Mouse (Mus musculus) urinary bladder, adult 18-20 months (tissue): ENCODE results near the gene Hpdl.
"Not testable (repeated sequence)": the region's sequence is repeated elsewhere in the genome, so short reads cannot be mapped to it uniquely, and the experiment has no call there.

Experiments used
- DNase-seq, 2 experiments: peaks; one replicate each; pipeline ENCODE4 v3.0.0; 2022; ENCODE audit warnings: low spot score in 2 of 2, mixed read lengths in 2 of 2

Gene Hpdl

GRCm38 (mm10) chr4:116821694-116822016 is at the start of gene Hpdl:
Gene Hpdl (minus strand): TSS chr4:116821707.
- DNase-seq, result no peak

- DNase-seq, result no peak
Observed at GRCm38 (mm10) chr4:116869898-116870297, 48.4 kb upstream of the Hpdl start.

GRCm38 (mm10) chr4:116862023-116862422 is 40.5 kb upstream of the Hpdl start:
- no peak for DNase-seq

- no peak for DNase-seq
Observed at GRCm38 (mm10) chr4:116859711-116860110, 38.2 kb upstream of the Hpdl start.

GRCm38 (mm10) chr4:116857203-116857602 is 35.7 kb upstream of the Hpdl start:
- no peak for DNase-seq

- DNase-seq, result no peak
Observed at GRCm38 (mm10) chr4:116854286-116854685, 32.8 kb upstream of the Hpdl start.

- DNase-seq, result no peak
Observed at GRCm38 (mm10) chr4:116849901-116850300, 28.4 kb upstream of the Hpdl start.

- no peak for DNase-seq
Observed at GRCm38 (mm10) chr4:116844324-116844723, 22.8 kb upstream of the Hpdl start.

- no peak for DNase-seq
Observed at GRCm38 (mm10) chr4:116840841-116841240, 19.3 kb upstream of the Hpdl start.

GRCm38 (mm10) chr4:116840096-116840495 is 18.6 kb upstream of the Hpdl start:
- DNase-seq, result not testable (repeated sequence)

- DNase-seq, result no peak
Observed at GRCm38 (mm10) chr4:116838999-116839398, 17.5 kb upstream of the Hpdl start.

- DNase-seq, result no peak
Observed at GRCm38 (mm10) chr4:116830070-116830368, 8.5 kb upstream of the Hpdl start.

GRCm38 (mm10) chr4:116829364-116830069 is 8.0 kb upstream of the Hpdl start:
- no peak for DNase-seq

GRCm38 (mm10) chr4:116827819-116828218 is 6.3 kb upstream of the Hpdl start:
- DNase-seq, result no peak

- peak; percentile 58 to 60 for DNase-seq
Observed at GRCm38 (mm10) chr4:116824541-116825004, 3.1 kb upstream of the Hpdl start.

- DNase-seq, result peak; percentile 60 to 82
Observed at GRCm38 (mm10) chr4:116820902-116821693, 409 bp downstream of the Hpdl start.

- DNase-seq, result no peak
Observed at GRCm38 (mm10) chr4:116819968-116820901, 1.3 kb downstream of the Hpdl start.

GRCm38 (mm10) chr4:116817486-116817885 is 4.0 kb downstream of the Hpdl start:
- DNase-seq, result no peak

GRCm38 (mm10) chr4:116815276-116815675 is 6.2 kb downstream of the Hpdl start:
- DNase-seq, result no peak

GRCm38 (mm10) chr4:116811012-116811411 is 10.5 kb downstream of the Hpdl start:
- DNase-seq, result no peak

- peak; percentile 71 to 91 for DNase-seq
Observed at GRCm38 (mm10) chr4:116807197-116808129, 14.0 kb downstream of the Hpdl start, which contains the start of the genes Toe1 and Mutyh. Gene Toe1 (minus strand): TSS chr4:116807640. Gene Mutyh (plus strand): TSS chr4:116807723.
